Mouse (Mus musculus): Measurements from ENCODE around the gene Mapk1ip1l. TPM values are rescaled to one million over a fixed set of nuclear protein-coding genes. Genes with fewer than 3 reads are reported as not detected.

The Mapk1ip1l gene
- total and polyA plus RNA-seq, 3 experiments, result 36.6 to 80.9 (median 51.5) TPM

DNA sequence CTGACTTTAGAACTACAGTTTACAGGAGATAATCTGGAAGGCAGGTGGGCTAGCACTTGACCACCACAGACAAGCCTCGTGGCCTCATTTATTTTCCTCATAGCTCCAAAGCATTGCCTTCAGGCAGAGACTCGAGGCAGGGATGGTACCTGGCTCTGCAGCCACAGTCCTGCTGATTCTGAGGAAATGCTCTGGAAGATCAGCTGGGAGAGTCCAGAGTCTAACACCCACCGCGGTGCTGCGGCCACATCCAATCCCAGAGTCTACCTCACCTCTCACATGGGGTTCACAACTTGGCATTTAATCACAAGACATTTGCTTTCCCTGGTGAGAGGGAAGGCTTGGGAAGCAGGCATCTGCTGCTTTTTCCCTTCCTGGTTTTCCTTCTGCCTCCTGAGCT, 56.9 kb downstream of the Mapk1ip1l start:
- DNase-seq (ENCODE audit: extremely low read depth), result no peak
- dilution Hi-C loops (cut with MboI; ENCODE audit: extremely low pct_ligation_motif_present, extremely low pct_unique_long_range_greater_than_20kb, low sequenced_read_pairs) (no loop called here), in situ Hi-C loops (cut with MboI; ENCODE audit: low pct_ligation_motif_present, low pct_unique_long_range_greater_than_20kb, low sequenced_read_pairs) (no loop called here)
- H3K9ac ChIP-seq (ENCODE audit: insufficient read depth, low read depth), result no peak overlapping the region
- no peak overlapping the region for H3K4me3 ChIP-seq (replicated peaks in 1 of 3; ENCODE audit: low read depth in 2 of 3, low read length in 2 of 3, poor library complexity in 1 of 3)
- TF ChIP-seq NRF1 (IDR thresholded peaks at IDR 0.05; ENCODE audit: low read depth, low read length), result no peak
- H3K9me3 ChIP-seq (replicated peaks; ENCODE audit: low read length), result no peaks in the 10 kb centered on the region
- no peak overlapping the region for H3K27ac ChIP-seq (ENCODE audit: insufficient read depth, low read depth)
- no peaks in the 10 kb centered on the region for H3K36me3 ChIP-seq (replicated peaks in 1 of 2; ENCODE audit: control insufficient read depth in 1 of 2, insufficient read depth in 1 of 2, low read length in 1 of 2)
- H3K79me2 ChIP-seq (replicated peaks; ENCODE audit: control insufficient read depth, extremely low read depth, insufficient read depth, poor library complexity, severe bottlenecking), result no peaks in the 10 kb centered on the region
- H3K27me3 ChIP-seq (replicated peaks), result no peaks in the 10 kb centered on the region
- no peak overlapping the region for H3K4me2 ChIP-seq (ENCODE audit: insufficient read depth, low read depth, poor library complexity, severe bottlenecking)
- H3K4me1 ChIP-seq (ENCODE audit: control insufficient read depth in 1 of 2, insufficient read depth in 2 of 2), result peaks cover 0 to 28% of the 10 kb centered on the region in 2 experiments; a peak in 2 of 4 replicates

DNA sequence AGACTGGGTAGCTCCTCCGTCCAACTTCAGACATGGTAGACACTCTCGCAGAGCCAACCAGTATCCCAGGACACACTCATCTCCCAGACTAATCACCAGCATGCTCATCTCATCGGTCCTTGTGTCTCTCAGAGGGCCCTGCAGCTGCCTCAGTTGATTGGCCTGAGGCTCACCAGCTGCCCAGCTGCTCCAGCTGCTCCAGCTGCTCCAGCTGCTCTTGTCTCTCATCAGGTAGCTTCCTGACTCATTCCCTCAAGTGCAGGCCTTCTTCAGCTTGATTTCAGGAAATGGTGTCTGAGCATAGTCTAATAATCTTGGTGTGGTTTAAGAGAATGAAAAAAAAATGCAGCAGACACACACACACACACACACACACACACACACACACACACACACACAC, 58.6 kb downstream of the Mapk1ip1l start:
- Histone ChIP-seq H3K36me3 (replicated peaks in 1 of 2; ENCODE audit: control insufficient read depth in 1 of 2, insufficient read depth in 1 of 2, low read length in 1 of 2) (no peaks in the 10 kb centered on the region), H3K4me2 (ENCODE audit: insufficient read depth, low read depth, poor library complexity, severe bottlenecking) (no peak overlapping the region), H3K4me1 (ENCODE audit: control insufficient read depth in 1 of 2, insufficient read depth in 2 of 2) (peaks cover 11 to 33% of the 10 kb centered on the region in 2 experiments), H3K9ac (ENCODE audit: insufficient read depth, low read depth) (no peak overlapping the region), H3K4me3 (replicated peaks in 1 of 3; ENCODE audit: low read depth in 2 of 3, low read length in 2 of 3, poor library complexity in 1 of 3) (no peak overlapping the region), H3K9me3 (replicated peaks; ENCODE audit: low read length) (no peaks in the 10 kb centered on the region), H3K79me2 (replicated peaks; ENCODE audit: control insufficient read depth, extremely low read depth, insufficient read depth, poor library complexity, severe bottlenecking) (no peaks in the 10 kb centered on the region), H3K27ac (ENCODE audit: insufficient read depth, low read depth) (no peak overlapping the region), H3K27me3 (replicated peaks) (no peaks in the 10 kb centered on the region)
- in situ Hi-C loops (cut with MboI; ENCODE audit: low pct_ligation_motif_present, low pct_unique_long_range_greater_than_20kb, low sequenced_read_pairs), result no loop called here
- TF ChIP-seq JUN (IDR thresholded peaks at IDR 0.05; ENCODE audit: insufficient read depth, low read depth, low read length), result no peak
- no peak for TF ChIP-seq KAT2A (IDR thresholded peaks at IDR 0.05; ENCODE audit: insufficient replicate concordance, low read length)
- no peak for TF ChIP-seq RCOR1 (conservative IDR thresholded peaks at IDR 0.05; ENCODE audit: low read depth, low read length)
- TF ChIP-seq ZMIZ1 (IDR thresholded peaks at IDR 0.05; ENCODE audit: low read depth, low read length), result no peak
- TF ChIP-seq NELFE (IDR thresholded peaks at IDR 0.05; ENCODE audit: low read depth, low read length), result no peak
- TF ChIP-seq CHD2 (IDR thresholded peaks at IDR 0.05; ENCODE audit: low read length), result no peak
- TF ChIP-seq PAX5 (IDR thresholded peaks at IDR 0.05; ENCODE audit: low read length), result no peak
- TF ChIP-seq JUND (conservative IDR thresholded peaks at IDR 0.05; ENCODE audit: low read depth, low read length), result no peak
- TF ChIP-seq ETS1 (conservative IDR thresholded peaks at IDR 0.05; ENCODE audit: low read depth, low read length), result no peak
- dilution Hi-C loops (cut with MboI; ENCODE audit: extremely low pct_ligation_motif_present, extremely low pct_unique_long_range_greater_than_20kb, low sequenced_read_pairs), result no loop called here
- no peak for DNase-seq (ENCODE audit: extremely low read depth)

DNA sequence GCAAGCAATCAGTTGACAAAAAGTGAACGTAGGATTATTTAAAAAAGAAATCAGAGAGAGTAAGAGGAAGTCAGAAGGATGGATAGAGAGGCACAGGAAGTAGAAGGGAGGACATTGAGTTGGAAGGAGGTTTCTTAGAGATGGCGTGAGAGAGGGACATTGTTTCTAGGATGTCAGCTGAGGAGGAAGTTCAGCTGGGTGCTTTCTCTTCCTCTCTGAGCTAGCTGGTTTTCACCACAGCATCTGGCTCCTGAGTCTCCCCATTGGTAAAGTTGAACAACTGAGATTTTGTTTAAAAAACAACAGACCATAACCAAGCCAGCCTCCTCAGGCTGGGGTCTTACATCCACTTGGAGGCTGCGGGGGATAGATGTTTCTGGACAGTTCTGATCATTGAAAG, 61.5 kb downstream of the Mapk1ip1l start:
- no peak overlapping the region for H3K4me3 ChIP-seq (replicated peaks in 1 of 3; ENCODE audit: low read depth in 2 of 3, low read length in 2 of 3, poor library complexity in 1 of 3)
- in situ Hi-C loops (cut with MboI; ENCODE audit: low pct_ligation_motif_present, low pct_unique_long_range_greater_than_20kb, low sequenced_read_pairs), result no loop called here
- TF ChIP-seq PAX5 (IDR thresholded peaks at IDR 0.05; ENCODE audit: low read length) (no peak), HCFC1 (IDR thresholded peaks at IDR 0.05; ENCODE audit: low read depth, low read length) (0 out of 2 replicates have a peak, but pooled peaks have one; percentile 35), ELF1 (IDR thresholded peaks at IDR 0.05; ENCODE audit: low read depth, low read length) (peak; percentile 44; the same call in 1 of the 2 replicates), POLR2AphosphoS2 (IDR thresholded peaks at IDR 0.05; ENCODE audit: low read depth, low read length) (no peak), TBP (conservative IDR thresholded peaks at IDR 0.05; ENCODE audit: low read depth, low read length) (0 out of 2 replicates have a peak, but pooled peaks have one; percentile 50), RCOR1 (conservative IDR thresholded peaks at IDR 0.05; ENCODE audit: low read depth, low read length) (no peak), ZKSCAN1 (IDR thresholded peaks at IDR 0.05; ENCODE audit: borderline replicate concordance, low read depth, low read length) (no peak), IRF4 (IDR thresholded peaks at IDR 0.05; ENCODE audit: low read depth, low read length) (no peak), ZC3H11A (IDR thresholded peaks at IDR 0.05; ENCODE audit: low read depth, low read length) (no peak), NELFE (IDR thresholded peaks at IDR 0.05; ENCODE audit: low read depth, low read length) (no peak), POLR2A (IDR thresholded peaks at IDR 0.05; ENCODE audit: low read depth, low read length) (0 out of 2 replicates have a peak, but pooled peaks have one; percentile 31), MEF2A (IDR thresholded peaks at IDR 0.05; ENCODE audit: borderline replicate concordance, low read depth, low read length) (no peak), GABPA (IDR thresholded peaks at IDR 0.05; ENCODE audit: insufficient replicate concordance, low read depth, low read length) (no peak), E2F4 (IDR thresholded peaks at IDR 0.05; ENCODE audit: insufficient replicate concordance, low read depth, low read length) (no peak), USF1 (IDR thresholded peaks at IDR 0.05; ENCODE audit: low read depth, low read length) (no peak), MAX (IDR thresholded peaks at IDR 0.05; ENCODE audit: low read length) (no peak), MYC (IDR thresholded peaks at IDR 0.05; ENCODE audit: low read depth, low read length) (no peak), MXI1 (IDR thresholded peaks at IDR 0.05; ENCODE audit: low read depth, low read length) (no peak), EP300 (IDR thresholded peaks at IDR 0.05; ENCODE audit: low read length) (peak; percentile 36; the same call in 1 of the 2 replicates), JUND (conservative IDR thresholded peaks at IDR 0.05; ENCODE audit: low read depth, low read length) (no peak)

More for the DNA sequence above, 61.5 kb downstream of the Mapk1ip1l start:
- Histone ChIP-seq H3K4me1 (ENCODE audit: control insufficient read depth in 1 of 2, insufficient read depth in 2 of 2) (peaks cover 19 to 37% of the 10 kb centered on the region in 2 experiments), H3K9me3 (replicated peaks; ENCODE audit: low read length) (no peaks in the 10 kb centered on the region), H3K79me2 (replicated peaks; ENCODE audit: control insufficient read depth, extremely low read depth, insufficient read depth, poor library complexity, severe bottlenecking) (no peaks in the 10 kb centered on the region), H3K27me3 (replicated peaks) (no peaks in the 10 kb centered on the region), H3K27ac (ENCODE audit: insufficient read depth, low read depth) (no peak overlapping the region), H3K36me3 (replicated peaks in 1 of 2; ENCODE audit: control insufficient read depth in 1 of 2, insufficient read depth in 1 of 2, low read length in 1 of 2) (no peaks in the 10 kb centered on the region), H3K9ac (ENCODE audit: insufficient read depth, low read depth) (no peak overlapping the region), H3K4me2 (ENCODE audit: insufficient read depth, low read depth, poor library complexity, severe bottlenecking) (peak overlapping the region; percentile 62)
- peak; percentile 57 for DNase-seq (ENCODE audit: extremely low read depth)
- dilution Hi-C loops (cut with MboI; ENCODE audit: extremely low pct_ligation_motif_present, extremely low pct_unique_long_range_greater_than_20kb, low sequenced_read_pairs), result no loop called here
